Mouse (Mus musculus) fat pad, adult 2 months (tissue): ENCODE data around the gene Rpsa.

Experiments
- DNase-seq: peaks from one replicate; pipeline ENCODE4 v3.0.0-alpha.2; 2011; ENCODE audit warnings: low read depth, low spot score; ENCODE audit errors: extremely low read depth

The Rpsa gene

DNA sequence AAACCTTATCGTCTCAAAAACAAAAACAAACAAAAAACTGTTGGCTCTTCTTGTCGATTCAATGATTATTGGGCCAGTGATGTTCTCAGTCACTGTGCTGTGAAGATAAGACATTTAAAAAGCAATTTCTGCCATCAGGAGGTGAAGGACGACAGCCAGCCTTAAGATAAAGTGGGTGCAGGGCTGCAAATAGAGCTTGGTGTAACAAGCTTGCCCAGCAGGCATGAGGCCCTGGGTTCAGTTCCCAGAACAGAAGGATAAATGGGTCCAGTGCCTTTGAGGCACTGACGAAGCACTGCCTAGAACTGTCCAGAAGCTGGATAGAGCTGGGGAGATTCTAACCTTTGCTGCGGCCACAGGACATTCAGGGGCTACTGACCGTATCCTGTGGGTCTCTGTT is 15.0 kb upstream of the Rpsa start:
- DNase-seq: no peak

DNA sequence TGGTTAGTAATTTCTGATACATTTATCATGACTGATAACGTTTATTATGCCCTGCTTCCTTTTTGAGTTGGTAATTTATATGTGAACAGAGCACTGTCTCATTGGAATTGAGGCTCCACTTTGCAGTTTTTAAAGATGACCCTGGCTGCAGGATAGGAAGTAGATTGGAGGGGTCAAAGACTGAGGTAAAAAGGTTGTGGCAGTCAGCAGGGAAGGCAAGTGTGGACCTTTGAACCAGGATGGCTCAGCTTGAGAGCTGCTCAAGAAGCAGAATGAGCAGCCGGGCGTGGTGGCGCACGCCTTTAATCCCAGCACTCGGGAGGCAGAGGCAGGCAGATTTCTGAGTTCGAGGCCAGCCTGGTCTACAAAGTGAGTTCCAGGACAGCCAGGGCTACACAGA is 14.0 kb upstream of the Rpsa start:
- DNase-seq: no peak

DNA sequence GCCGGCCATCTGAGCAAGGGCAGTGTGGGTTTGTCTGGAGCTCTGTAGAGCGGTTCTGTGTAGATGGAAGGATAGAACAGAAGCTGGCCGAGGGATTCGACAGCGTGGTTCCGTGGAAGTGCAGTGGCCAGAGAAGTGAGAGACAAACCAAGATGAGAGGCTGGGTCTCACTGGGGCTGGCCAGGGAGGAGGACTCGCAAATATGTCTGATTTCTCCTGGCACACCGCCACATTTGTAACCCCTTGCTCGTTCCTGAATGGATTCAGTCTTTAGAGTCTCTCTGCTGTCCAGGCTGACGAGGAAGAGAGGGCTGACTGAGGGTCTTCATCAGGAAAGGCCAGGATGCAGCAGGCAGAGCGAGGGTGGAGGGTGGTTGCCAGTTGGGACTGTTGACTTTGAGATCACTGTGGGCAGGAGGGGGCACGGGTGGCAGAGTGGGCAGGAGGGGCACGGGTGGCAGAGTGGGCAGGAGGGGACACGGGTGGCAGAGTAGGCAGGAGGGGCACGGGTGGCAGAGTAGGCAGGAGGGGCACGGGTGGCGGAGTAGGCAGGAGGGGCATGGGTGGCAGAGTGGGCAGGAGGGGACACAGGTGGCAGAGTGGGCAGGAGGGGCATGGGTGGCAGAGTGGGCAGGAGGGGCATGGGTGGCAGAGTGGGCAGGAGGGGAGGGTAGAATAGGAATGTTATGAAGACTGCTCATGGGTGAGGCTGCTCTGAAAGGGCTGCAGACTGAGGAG is 13.3 kb upstream of the Rpsa start:
- no peak for DNase-seq

DNA sequence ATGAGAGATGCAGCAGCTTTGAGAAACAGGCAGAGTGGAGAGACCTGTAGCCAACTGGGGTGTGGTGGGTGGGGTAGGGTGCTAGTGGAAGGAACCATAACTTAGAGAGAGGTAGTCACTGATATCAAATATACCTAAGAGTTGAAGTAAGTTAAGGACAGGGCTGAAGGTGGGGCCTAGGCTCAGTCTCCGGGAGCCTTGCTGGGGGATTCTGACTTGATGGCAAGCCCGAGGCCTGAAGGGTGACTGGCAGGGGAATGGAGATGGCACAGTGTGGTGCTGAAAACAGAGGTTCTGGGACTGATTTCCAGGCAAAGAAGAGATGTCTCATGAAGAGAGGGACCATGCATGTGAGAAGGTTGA is 12.7 kb upstream of the Rpsa start:
- DNase-seq: no peak

DNA sequence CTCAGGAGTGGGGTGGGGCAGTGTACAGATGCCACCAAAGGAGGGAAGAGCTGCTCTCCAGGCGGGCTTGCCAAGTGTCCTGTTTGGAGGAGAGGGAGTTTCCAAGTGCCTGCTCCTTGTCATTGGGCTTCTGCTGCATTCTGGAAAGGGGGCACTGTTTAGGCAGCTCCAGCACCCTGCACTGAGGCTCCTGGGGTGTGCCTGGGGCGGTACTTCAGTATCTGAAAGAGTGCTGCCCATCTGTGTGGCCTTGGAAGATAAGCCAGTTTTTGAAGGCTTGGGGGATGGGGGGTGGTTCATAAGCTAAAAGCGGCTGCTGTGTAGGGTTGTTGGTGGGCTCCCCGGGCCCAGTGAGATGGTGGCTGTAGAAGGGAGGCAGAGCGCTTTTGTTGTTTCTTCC is 11.9 kb upstream of the Rpsa start:
- DNase-seq: no peak

DNA sequence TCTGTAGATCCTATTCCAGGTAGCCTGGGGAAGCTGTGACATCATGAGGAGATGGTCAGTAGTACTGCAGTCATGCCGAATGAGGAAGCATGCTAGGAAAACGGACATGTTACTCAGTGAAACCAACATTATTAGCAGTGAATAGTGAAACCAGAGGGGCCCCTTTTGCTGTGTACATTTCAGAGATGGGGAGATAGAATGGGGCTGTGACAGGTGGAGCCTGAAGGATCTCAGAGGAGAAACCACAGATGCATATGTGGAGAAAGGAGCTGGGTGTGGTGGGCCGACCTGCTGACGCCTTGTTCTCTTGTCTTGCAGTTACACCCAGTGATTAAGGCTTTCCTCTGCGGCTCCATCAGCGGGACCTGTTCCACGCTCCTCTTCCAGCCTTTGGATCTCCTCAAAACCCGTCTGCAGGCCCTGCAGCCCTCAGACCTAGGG is 11.3 kb upstream of the Rpsa start:
- no peak for DNase-seq

DNA sequence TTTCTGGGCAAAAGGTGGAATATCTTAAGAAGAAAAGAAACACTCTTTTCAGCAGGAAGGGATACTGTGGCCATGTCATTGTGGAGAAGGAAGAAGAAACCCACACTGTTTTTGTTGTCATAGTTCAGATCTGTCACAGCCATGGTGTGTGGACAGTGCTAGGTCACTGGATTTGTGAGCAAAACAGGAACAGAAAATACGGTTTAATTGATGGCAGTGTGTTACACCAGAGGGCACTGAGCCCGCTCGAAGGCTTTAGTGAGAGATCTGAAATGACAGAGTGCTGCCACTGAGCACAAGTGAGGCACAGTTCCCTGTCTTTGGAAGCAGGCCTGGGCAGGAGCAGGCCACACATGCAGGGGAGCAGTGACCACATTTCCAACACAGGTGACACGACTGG is 9.3 kb upstream of the Rpsa start:
- DNase-seq: no peak

DNA sequence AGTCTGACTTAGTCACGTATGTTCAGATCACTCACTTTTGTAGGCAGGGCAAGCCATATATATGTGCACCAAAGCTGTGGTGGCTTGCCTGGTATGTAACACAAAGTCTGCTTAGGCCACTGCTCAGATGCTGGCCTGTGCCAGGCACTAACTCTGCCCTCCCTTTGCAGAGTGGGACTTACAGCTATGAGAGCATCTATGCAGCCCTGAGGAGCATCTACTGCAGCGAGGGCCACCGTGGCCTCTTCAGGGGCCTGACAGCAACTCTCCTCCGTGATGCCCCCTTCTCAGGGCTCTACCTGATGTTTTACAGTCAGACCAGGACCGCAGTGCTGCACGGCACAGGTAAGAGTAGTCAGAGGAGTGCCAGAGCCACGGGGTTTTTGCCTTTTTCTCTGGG is 7.0 kb upstream of the Rpsa start:
- DNase-seq: no peak

DNA sequence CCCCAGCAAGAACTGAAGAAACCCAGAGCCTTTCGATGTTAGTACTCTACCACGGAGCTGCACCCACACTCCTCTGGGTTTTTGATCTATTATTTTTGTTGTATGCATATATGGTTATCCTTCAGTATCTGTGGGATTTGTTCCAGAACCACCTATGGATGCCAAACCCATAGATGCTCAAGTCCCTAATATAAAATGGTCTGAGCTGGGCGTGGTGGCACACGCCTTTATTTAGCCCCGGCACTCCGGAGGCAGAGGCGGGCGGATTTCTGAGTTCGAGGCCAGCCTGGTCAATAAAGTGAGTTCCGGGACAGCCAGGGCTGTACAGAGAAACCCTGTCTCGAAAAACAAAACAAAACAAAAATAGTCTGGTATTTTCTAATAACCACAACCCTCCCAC is 621 bp upstream of the Rpsa start:
- no peak for DNase-seq

DNA sequence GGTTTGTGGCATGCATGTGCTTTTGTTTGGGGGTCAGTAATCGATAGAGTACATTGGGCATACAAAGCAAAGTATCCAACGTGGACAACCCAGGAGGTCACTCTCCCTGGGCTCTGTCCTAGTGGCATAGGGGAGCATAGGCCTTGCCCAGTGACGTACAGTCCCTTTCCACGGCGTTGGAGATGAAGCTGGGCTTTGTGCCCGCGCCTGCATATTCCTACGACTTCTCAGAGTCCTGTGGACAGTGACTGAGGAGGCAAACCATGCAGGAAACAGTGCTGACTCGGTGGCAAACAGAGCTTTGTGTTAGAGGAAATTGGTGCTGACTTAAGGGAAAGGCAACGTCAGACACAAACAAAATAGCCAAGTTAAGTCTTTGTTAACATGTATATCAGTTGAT is 1.8 kb downstream of the Rpsa start:
- DNase-seq: no peak

DNA sequence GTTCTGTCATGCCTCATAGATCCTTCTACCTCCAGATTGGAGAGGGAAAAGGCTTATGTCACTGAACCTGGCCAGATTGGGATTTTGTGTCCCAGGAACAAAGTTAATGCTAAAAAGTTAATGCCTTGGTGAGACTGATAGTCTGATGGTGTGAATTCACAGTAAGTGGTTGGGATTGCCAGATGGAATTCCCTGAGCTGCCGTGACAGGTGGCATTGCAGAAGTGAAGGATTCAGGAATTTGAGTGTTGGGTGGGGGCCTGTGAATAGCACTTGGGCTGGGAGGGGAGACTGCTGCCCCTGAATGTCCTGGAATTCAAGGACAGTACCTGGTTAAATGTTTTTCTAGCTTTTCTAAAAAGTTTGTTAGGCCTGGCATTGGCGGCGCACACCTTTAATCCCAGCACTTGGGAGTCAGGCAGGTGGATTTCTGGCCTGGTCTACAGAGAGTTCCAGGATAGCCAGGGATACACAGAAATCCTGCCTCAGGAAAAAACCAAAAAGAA is 4.3 kb downstream of the Rpsa start:
- DNase-seq: no peak

DNA sequence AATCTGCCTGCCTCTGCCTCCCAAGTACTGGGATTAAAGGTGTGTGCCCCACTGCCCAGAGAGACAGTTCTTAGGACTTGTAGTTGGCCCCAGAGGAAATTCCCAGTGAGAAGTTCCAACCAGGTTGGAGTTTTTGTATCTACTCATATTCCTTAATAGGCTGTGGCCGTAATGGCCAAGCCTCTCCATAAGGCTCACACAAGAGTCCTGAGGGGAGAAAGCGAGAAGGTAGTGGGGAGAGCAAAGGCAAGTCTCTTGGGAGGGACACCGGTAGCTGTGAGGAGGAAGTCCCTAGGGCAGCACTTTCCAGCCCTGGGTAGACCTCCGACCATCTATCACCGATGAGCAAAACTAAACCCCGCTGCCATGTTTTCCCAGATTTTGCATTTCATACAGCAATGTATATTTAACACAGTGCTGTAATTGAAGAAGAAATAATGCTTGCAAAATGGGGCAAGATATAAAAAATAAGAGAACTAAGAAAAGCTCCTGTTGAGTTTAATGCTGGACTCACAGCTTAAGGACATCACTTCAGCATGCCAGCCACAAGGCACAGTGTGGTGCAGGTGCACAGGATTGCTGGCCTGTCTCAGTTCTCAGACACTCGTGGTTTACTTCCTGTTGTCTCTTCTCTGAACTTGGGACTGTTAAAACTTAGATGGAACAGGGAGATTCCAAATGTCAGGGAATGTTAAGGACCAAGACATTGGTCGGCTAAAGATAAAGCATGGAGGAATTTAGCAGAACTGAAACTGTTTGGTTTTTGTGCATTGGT is 5.7 kb downstream of the Rpsa start:
- no peak for DNase-seq

DNA sequence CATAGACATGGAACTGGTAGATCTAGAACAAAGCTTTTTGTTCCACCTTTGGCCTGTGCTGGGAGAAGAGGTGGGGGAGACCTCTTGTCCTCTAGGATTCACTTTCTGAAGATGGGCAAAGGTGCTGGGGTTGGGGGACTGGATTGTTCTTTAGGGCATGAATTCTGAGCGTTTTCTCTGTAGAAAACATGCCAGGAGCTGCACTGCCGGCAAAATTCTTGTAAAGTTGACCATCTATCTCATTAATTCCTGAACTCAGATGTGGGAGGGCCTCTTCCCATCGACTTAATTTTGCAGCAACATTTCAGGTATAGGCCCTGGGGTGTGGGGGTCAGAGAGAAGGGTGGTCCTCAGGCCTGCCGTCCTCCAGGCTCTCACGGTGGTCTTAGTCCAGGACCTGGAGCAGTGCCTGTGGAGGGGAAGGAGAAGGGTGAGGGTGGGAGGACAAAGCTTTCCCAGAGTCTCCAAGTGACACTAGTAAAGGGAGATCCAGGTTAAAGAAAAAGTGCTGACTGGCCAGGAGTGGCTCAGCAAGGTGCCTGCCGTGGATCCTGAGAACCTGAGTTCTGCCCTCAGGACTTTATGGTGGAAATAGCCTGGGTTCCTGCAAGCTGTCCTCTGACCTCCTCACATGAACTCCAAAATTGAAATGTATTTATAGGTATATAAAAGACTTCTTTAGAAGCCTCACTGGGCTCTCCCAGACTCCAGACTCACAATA is 6.4 kb downstream of the Rpsa start:
- DNase-seq: no peak

DNA sequence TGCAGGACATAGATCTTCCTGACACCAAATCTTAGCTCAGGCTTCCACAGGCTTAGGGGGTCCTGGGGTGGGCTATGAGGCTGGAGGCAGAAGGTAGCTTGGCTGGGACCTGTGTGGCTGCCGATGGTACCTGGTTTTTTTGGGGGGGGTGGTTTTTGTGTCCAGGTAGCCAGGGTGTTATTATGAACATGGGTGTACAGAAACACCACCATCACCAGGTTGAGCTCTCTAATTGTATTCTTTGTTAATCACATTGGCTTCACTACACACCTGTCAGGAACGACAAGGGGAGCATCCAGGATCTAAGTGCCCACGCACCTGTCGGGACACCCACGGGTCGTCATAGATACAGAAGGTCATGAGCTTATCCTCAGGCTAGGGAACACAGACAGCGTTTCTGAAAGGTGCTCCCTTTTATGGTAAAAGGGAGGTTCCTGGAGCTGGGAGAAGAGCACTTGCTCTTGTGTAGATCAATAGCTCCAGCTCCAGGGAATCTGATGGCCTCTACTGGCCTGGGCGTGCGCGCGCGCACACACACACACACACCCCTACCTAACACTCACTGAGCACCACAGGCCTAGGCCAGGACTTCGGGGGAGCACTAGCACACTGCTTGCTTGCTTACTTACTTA is 7.2 kb downstream of the Rpsa start:
- no peak for DNase-seq

DNA sequence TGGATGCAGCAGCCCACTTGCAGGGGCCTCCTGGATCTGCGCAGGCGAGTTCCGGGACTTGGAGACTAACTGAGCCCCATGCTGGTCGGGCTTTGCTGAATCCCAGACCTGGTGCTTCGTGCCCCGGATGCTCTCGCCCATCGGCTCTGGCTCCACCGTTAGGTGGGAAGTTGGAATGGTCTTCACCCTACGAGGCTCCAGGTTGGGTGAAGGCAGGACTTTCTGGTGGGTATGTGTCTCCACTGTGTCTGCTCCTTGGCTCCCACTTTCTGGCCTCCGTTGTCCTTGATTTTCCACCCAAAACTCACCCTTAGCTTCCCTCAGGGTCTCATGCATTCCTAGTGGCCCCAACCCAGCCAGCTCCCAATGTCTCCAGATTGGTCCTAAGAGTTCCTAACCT is 8.0 kb downstream of the Rpsa start:
- DNase-seq: no peak

DNA sequence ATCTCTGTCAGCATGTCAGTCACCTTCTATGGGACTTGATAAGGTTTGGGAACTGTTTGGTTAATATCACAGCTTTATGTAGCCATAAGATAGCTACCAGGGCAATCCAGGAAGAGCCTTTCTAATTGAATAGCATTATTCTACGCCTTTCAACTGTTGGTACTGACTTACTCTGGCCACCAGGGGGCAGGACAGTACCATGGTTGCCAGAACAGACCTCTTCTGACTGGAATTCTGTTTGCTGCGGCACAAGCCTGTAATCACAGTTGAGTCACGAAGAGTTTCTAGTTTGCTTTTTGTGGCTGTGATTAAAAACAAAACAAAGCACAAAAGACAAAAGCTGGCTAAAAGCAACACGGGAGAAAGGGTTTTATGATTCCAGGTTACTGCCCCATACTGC is 13.2 kb downstream of the Rpsa start:
- DNase-seq: no peak

DNA sequence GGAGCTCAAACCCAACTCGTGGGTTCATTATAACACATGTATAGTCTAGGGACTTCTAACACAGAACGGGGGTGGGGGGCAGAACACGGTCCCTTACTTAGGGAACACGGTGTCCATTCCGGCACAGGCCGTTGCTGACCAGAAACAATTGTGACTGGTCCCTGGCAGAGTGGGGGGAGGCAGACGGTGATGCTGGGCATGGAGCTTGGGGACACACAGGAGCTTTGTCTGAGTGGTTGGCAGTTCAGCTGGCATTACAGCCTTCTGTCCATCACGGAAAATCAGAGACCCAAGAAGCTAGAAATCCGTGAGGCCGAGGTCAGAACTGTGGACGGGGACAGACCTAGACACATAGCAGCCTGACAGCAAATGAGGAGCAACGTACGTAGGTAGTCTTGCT is 17.0 kb downstream of the Rpsa start:
- no peak for DNase-seq

DNA sequence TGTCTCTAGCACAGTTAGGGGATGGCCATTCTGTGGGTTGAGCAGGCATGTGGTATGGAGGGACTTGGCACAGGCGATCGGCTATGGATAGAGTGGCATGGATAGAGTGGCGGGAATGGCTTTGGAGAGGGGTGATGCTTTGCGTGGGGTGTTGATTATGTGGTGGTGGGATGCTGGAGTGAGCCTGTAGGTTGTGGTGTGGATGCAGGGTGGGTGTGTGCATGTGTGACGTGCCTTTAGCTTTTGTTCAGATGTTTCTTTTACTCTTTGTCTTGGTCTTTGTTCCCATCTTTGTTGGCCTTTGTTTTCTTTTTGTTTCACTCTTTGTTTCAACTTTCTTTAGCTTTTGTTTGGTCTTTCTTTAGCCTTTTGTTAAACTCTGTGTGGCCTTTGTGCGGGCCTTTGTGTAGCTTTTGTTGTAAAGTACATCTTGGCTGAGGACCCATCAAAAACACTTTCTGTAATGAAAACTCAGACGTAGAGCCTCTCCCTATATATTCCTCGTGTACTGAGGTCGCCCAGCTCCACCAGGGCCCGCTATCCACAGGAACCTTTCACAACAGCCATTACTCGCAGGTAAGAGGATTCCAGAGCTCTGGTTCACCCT is 21.8 kb downstream of the Rpsa start, which contains the start of gene Mobp:
Gene Mobp (plus strand): TSS at position 486 of the 607 bp plus-strand sequence.
- DNase-seq: no peak

DNA sequence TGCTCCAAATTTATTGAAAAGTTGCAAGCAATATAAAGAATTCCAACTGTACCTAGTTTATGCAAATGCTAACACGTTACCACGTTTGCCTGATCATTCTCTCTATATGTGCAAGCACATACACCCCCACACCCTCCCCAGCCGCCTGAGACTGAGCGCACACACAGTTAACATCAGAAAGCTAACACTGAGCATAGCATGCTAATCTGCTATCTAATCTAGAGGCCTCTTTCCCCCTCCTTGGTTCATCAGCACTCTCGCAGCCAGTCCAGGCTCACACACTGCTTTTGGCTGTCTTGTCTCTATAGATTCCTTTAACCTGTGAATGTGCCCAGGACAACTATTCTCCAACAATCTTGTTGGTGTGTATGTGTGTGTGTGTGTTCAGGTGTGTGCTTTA is 23.7 kb downstream of the Rpsa start:
- no peak for DNase-seq

DNA sequence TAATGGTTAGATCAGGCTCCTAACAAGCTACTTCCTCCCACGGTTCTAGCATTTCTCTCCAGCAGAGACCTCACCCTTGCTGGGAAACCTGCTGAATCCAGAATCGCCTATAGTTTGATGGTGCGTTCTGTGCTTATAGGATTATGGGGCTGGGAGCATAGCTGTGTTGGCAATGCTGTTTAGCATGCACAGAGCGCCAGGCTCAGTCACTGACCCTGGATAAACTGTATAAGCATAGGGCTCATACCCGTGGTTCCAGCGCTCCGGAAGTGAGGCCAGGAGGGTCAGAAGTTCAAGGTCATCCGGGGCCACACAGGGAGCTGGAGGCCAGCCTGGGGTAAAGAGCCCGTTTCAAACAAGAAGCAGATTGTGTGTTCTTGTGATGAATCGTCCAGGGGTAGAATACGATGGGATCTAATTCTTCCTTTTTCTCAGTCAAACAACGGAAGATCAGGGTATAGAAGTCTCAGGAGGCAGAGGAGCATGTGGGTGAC is 24.5 kb downstream of the Rpsa start:
- DNase-seq: no peak

DNA sequence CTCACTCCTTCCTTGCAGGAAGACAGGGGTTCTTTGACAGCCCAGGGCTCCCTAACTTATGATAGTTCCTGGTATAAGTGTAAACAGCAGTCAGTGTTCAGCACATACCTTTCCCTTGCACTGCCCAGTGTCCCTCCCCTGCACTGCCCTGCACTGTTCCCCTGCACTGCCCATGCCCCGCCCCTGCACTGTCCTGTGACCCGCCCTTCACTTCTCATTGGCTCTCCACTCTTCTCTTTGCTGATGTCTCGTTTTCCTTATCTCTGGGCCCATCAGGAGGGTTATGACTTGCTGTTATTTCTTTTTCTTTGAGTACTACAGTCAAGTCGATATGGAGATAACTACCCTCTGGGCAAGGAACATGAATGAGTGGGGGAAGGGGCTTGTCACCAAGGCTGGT is 30.6 kb downstream of the Rpsa start:
- no peak for DNase-seq
